Mouse (Mus musculus) MEL (cell line): ENCODE data around the gene Erg.

Experiments used
- CTCF ChIP-seq, 3 experiments: IDR thresholded peaks in 2 of 3; conservative IDR thresholded peaks in 1 of 3; 2 replicates each; pipeline ENCODE4 v1.5.1; 2011 to 2012; ENCODE audit warnings: low read length in 3 of 3, low read depth in 2 of 3, mild to moderate bottlenecking in 2 of 3, improper control_type of control experiment in 1 of 3, inconsistent platforms in 1 of 3, mixed read lengths in 1 of 3, moderate library complexity in 1 of 3; ENCODE audit not compliant: control insufficient read depth in 1 of 3, insufficient read depth in 1 of 3, poor library complexity in 1 of 3, severe bottlenecking in 1 of 3
- POLR2A ChIP-seq, 2 experiments: IDR thresholded peaks; 2 replicates each; pipeline ENCODE4 v1.6.1; 2011 to 2012; ENCODE audit warnings: low read length in 2 of 2, mild to moderate bottlenecking in 2 of 2, control low read depth in 1 of 2, improper control_type of control experiment in 1 of 2, low read depth in 1 of 2, moderate library complexity in 1 of 2; ENCODE audit not compliant: control insufficient read depth in 1 of 2, insufficient read depth in 1 of 2, poor library complexity in 1 of 2
- POLR2AphosphoS2 ChIP-seq: IDR thresholded peaks from 2 replicates; pipeline ENCODE4 v1.6.1; 2011; ENCODE audit warnings: low read length, improper control_type of control experiment
- ZC3H11A ChIP-seq: IDR thresholded peaks from 2 replicates; pipeline ENCODE4 v1.6.1; 2012; ENCODE audit warnings: low read depth, mild to moderate bottlenecking, inconsistent platforms, low read length, improper control_type of control experiment

DNA sequence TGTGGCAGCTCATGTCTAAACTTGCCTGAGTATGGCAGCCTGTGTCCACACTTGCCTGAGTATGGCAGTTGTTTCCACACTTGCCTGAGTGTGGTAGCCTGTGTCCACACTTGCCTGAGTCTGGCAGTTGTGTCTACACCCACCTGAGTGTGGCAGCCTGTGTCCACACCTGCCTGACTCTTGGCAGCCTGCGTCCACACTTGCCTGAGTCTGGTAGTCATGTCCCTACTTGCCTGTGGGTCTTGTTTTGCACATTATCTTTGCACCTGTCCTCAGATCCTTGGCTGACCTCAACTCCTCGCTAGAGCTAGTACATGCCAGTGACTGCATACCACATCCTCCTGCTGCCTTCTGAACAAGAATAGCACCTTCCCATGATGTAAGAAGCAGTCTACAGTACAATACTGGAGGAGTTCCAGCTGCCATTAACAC, 153.8 kb downstream of the Erg start:
- no peak for TF ChIP-seq CTCF (IDR thresholded peaks at IDR 0.05 in 2 of 3, conservative IDR thresholded peaks at IDR 0.05 in 1 of 3; ENCODE audit: control insufficient read depth in 1 of 3, insufficient read depth in 1 of 3, low read depth in 2 of 3, low read length in 3 of 3, poor library complexity in 1 of 3, severe bottlenecking in 1 of 3)
- no peak for TF ChIP-seq POLR2AphosphoS2
- TF ChIP-seq ZC3H11A, result no peak
- no peak for TF ChIP-seq POLR2A (IDR thresholded peaks at IDR 0.05; ENCODE audit: control insufficient read depth in 1 of 2, insufficient read depth in 1 of 2, low read depth in 1 of 2, low read length in 2 of 2, poor library complexity in 1 of 2)
